Mouse (Mus musculus) MEL (cell line): ENCODE measurements at regions not wholly inside any gene's neighbourhood (a gene's known extent, or its start where the extent isn't known, plus 50 kb on each side); places are given as distances from the start of the nearest gene placed in this dataset.

Experiments used
- DNase-seq: peaks from one replicate; pipeline ENCODE4 v3.0.0; 2011; ENCODE audit warnings: low read depth, low spot score
- H3K27ac ChIP-seq: 2 replicates; pipeline ENCODE4 v1.5.1; 2012; ENCODE audit warnings: low read depth, mild to moderate bottlenecking, control low read depth, low read length, moderate library complexity; ENCODE audit not compliant: control insufficient read depth
- H3K27me3 ChIP-seq, 2 experiments: fragments of 150-350 bp in 1 of 2; sonication (generic) in 1 of 2; 2 replicates each; pipeline ENCODE4 v1.6.1; 2012; ENCODE audit warnings: low read length in 2 of 2, mild to moderate bottlenecking in 2 of 2, improper control_type of control experiment in 1 of 2, moderate library complexity in 1 of 2; ENCODE audit not compliant: insufficient read depth in 2 of 2, control insufficient read depth in 1 of 2
- H3K36me3 ChIP-seq, 2 experiments: 2 replicates each; pipeline ENCODE4 v1.6.1; 2012 to 2014; ENCODE audit warnings: low read length in 2 of 2, improper control_type of control experiment in 1 of 2, inconsistent platforms in 1 of 2, mild to moderate bottlenecking in 1 of 2; ENCODE audit not compliant: insufficient read depth in 2 of 2, control insufficient read depth in 1 of 2
- H3K4me1 ChIP-seq, 2 experiments: fragments of 150-350 bp in 1 of 2; sonication (generic) in 1 of 2; 2 replicates each; pipeline ENCODE4 v1.6.1; 2012; ENCODE audit warnings: low read length in 2 of 2, improper control_type of control experiment in 1 of 2, mild to moderate bottlenecking in 1 of 2; ENCODE audit not compliant: insufficient read depth in 2 of 2, control insufficient read depth in 1 of 2
- H3K4me3 ChIP-seq, 2 experiments: fragments of 150-350 bp in 1 of 2; sonication (generic) in 1 of 2; 2 replicates each; pipeline ENCODE4 v1.5.1; 2012; ENCODE audit warnings: low read depth in 2 of 2, low read length in 2 of 2, mild to moderate bottlenecking in 2 of 2, moderate library complexity in 2 of 2, control low read depth in 1 of 2, improper control_type of control experiment in 1 of 2; ENCODE audit not compliant: control insufficient read depth in 1 of 2, insufficient read depth in 1 of 2
- H3K79me2 ChIP-seq: 2 replicates; pipeline ENCODE4 v1.6.1; 2012; ENCODE audit warnings: mild to moderate bottlenecking, low read length, moderate library complexity; ENCODE audit not compliant: control insufficient read depth, poor library complexity, insufficient read depth
- H3K9ac ChIP-seq: 2 replicates; pipeline ENCODE4 v1.6.1; 2012; ENCODE audit warnings: low read depth, mild to moderate bottlenecking, control low read depth, low read length, moderate library complexity; ENCODE audit not compliant: control insufficient read depth, poor library complexity, severe bottlenecking
- H3K9me3 ChIP-seq: fragments of 150-350 bp; sonication (generic); replicated peaks from 2 replicates; pipeline ENCODE4 v1.6.1; 2012; ENCODE audit warnings: mild to moderate bottlenecking, low read length, improper control_type of control experiment, moderate library complexity; ENCODE audit not compliant: insufficient read depth
- ELF1 ChIP-seq: IDR thresholded peaks from 2 replicates; pipeline ENCODE4 v1.6.1; 2014; ENCODE audit warnings: low read depth, mild to moderate bottlenecking, inconsistent platforms, low read length, improper control_type of control experiment, moderate library complexity
- KAT2A ChIP-seq: conservative IDR thresholded peaks from 2 replicates; pipeline ENCODE4 v1.6.1; 2012; ENCODE audit warnings: low read depth, low read length, improper control_type of control experiment, inconsistent platforms
- MAX ChIP-seq: IDR thresholded peaks from 2 replicates; pipeline ENCODE4 v1.6.1; 2011; ENCODE audit warnings: low read length, improper control_type of control experiment
- MAZ ChIP-seq: IDR thresholded peaks from 2 replicates; pipeline ENCODE4 v1.6.1; 2012; ENCODE audit warnings: low read depth, mild to moderate bottlenecking, inconsistent platforms, low read length, improper control_type of control experiment
- MXI1 ChIP-seq: IDR thresholded peaks from 2 replicates; pipeline ENCODE4 v1.6.1; 2011; ENCODE audit warnings: mild to moderate bottlenecking, low read depth, low read length, improper control_type of control experiment
- MYB ChIP-seq: IDR thresholded peaks from 2 replicates; pipeline ENCODE4 v1.6.1; 2011; ENCODE audit warnings: mild to moderate bottlenecking, low read depth, low read length, improper control_type of control experiment
- POLR2A ChIP-seq, 2 experiments: IDR thresholded peaks; 2 replicates each; pipeline ENCODE4 v1.6.1; 2011 to 2012; ENCODE audit warnings: low read length in 2 of 2, mild to moderate bottlenecking in 2 of 2, control low read depth in 1 of 2, improper control_type of control experiment in 1 of 2, low read depth in 1 of 2, moderate library complexity in 1 of 2; ENCODE audit not compliant: control insufficient read depth in 1 of 2, insufficient read depth in 1 of 2, poor library complexity in 1 of 2
- POLR2AphosphoS5 ChIP-seq: IDR thresholded peaks from 2 replicates; pipeline ENCODE4 v1.6.1; 2012; ENCODE audit warnings: low read depth, borderline replicate concordance, mild to moderate bottlenecking, inconsistent platforms, low read length, moderate library complexity, mixed read lengths
- TAL1 ChIP-seq: IDR thresholded peaks from 2 replicates; pipeline ENCODE4 v1.6.1; 2012; ENCODE audit warnings: mild to moderate bottlenecking, inconsistent platforms, low read length, moderate library complexity, mixed read lengths

GRCm38 (mm10) chr4:47948789-47949188 lies 96.2 kb upstream of the Nr4a3 start:
- Histone ChIP-seq H3K9ac (no peak overlapping the region), H3K79me2 (no peaks in the 10 kb centered on the region), H3K36me3 (peaks cover 0 to 2% of the 10 kb centered on the region in 2 experiments; a peak in 2 of 4 replicates), H3K9me3 (no peaks in the 10 kb centered on the region), H3K27me3 (peaks cover 2 to 3% of the 10 kb centered on the region in 2 experiments; a peak in 3 of 4 replicates), H3K27ac (no peak overlapping the region), H3K4me1 (no peaks in the 10 kb centered on the region; a peak in 1 of 4 replicates), H3K4me3 (no peak overlapping the region)
- TF ChIP-seq TAL1 (no peak), MAZ (no peak)
- peak; percentile 36 for DNase-seq

DNA sequence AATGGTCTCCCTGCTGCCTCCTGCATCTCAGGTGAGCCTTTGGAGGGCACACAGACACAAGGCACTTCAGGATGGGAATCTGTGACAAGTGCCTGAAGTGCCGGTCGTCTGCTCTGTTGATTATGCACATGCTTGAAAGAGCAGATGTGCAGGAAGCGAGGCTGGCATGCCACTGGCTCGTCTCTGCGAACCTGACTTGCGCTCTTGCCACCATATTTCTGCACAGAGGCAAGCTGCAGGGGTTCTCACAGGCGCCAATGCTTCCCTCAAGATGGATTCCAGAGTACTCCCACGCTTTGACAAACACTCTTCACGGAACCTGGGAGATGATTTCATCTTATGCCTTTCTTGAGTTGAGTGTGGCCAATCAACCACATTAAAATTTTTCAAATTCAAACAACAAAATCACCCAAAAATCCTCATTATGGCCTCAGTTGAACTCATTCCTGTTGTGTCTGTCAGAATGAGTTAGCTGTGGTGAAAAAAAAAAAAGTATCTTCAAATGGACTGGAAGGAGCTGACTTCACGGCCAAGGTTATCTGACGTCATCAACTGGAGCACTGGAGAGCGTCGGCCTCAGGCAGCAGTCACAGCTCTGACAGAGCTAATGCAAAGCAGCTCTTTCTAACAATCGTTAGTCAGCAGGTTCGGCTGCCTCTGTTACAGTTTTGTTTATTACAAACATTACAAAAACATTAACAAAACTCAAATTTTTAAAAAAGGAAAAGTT lies 90.2 kb upstream of the Nr4a3 start:
- DNase-seq = no peak
- no peaks in the 10 kb centered on the region for H3K9me3 ChIP-seq
- H3K9ac ChIP-seq = no peak overlapping the region
- H3K36me3 ChIP-seq = no peaks in the 10 kb centered on the region
- H3K27me3 ChIP-seq = peaks cover 2 to 6% of the 10 kb centered on the region in 2 experiments
- H3K79me2 ChIP-seq = no peaks in the 10 kb centered on the region
- no peak for TF ChIP-seq ELF1
- H3K4me3 ChIP-seq = no peak overlapping the region
- no peak overlapping the region for H3K27ac ChIP-seq
- H3K4me1 ChIP-seq = no peaks in the 10 kb centered on the region

DNA sequence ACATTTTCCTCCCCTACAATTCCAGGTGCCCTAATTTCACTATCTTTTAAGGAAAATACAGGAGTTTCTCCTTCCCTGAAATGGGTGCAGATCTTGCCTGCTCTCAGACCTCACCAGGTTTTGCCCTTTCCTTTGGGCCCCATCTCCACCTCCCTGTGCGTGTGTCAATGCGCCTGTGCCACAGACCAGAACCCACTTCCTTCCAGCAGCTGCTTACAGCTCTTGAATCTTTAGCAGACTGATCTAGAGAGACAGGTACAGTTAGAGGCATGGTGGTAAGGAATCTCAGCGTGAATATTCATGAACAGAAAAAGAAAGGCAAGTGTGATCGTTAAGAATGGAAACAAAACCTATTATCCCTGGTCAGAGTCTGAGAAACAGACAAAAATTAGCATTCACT lies 80.3 kb upstream of the Nr4a3 start:
- no peak overlapping the region for H3K4me3 ChIP-seq
- H3K36me3 ChIP-seq = no peaks in the 10 kb centered on the region
- no peak overlapping the region for H3K9ac ChIP-seq
- no peaks in the 10 kb centered on the region for H3K9me3 ChIP-seq
- no peak for DNase-seq
- H3K27ac ChIP-seq = no peak overlapping the region
- TF ChIP-seq MYB = no peak
- no peak for TF ChIP-seq POLR2AphosphoS5
- TF ChIP-seq MXI1 = no peak
- no peaks in the 10 kb centered on the region; a peak in 1 of 4 replicates for H3K27me3 ChIP-seq
- H3K79me2 ChIP-seq = no peaks in the 10 kb centered on the region
- H3K4me1 ChIP-seq = no peaks in the 10 kb centered on the region

- Histone ChIP-seq H3K27me3 (no peaks in the 10 kb centered on the region; a peak in 1 of 4 replicates), H3K4me3 (no peak overlapping the region), H3K27ac (no peak overlapping the region), H3K4me1 (no peaks in the 10 kb centered on the region), H3K9ac (no peak overlapping the region), H3K9me3 (no peaks in the 10 kb centered on the region), H3K79me2 (no peaks in the 10 kb centered on the region), H3K36me3 (no peaks in the 10 kb centered on the region)
- TF ChIP-seq ELF1 (no peak), POLR2A (IDR thresholded peaks at IDR 0.05; ENCODE audit: control insufficient read depth in 1 of 2, insufficient read depth in 1 of 2, low read depth in 1 of 2, low read length in 2 of 2, poor library complexity in 1 of 2) (no peak), MAX (no peak), KAT2A (no peak)
- DNase-seq = no peak
Measured at GRCm38 (mm10) chr4:47971861-47972260, 73.1 kb upstream of the Nr4a3 start.
